Mouse (Mus musculus): ENCODE measurements around the gene Sh2b2. TPM values are rescaled to one million over a fixed set of nuclear protein-coding genes. Genes with fewer than 3 reads are reported as not detected.

Sh2b2 gene
- polyA plus RNA-seq, 1 experiment from 2014 or later, result 30.3 TPM

Other genes with a start within 250 kb of the Sh2b2 start
- not detected in 2 replicates for gene Upk3b, start 208.1 kb downstream of the Sh2b2 start, polyA plus RNA-seq (2015; fragmentation: Nextera tagmentation; extraction: Ambion mirVana)
- gene Upk3bl, start 192.1 kb downstream of the Sh2b2 start, polyA plus RNA-seq (2015; fragmentation: Nextera tagmentation; extraction: Ambion mirVana), result not detected in 2 replicates
- 5.9 and 9.1 TPM in 2 replicates for gene Rasa4, start 162.6 kb downstream of the Sh2b2 start, polyA plus RNA-seq (2015; fragmentation: Nextera tagmentation; extraction: Ambion mirVana)
- gene Polr2j, start 129.9 kb downstream of the Sh2b2 start, polyA plus RNA-seq (2015; fragmentation: Nextera tagmentation; extraction: Ambion mirVana), result 214 and 228 TPM in 2 replicates
- gene Lrwd1, start 110.5 kb downstream of the Sh2b2 start, polyA plus RNA-seq (2015; fragmentation: Nextera tagmentation; extraction: Ambion mirVana), result 32.1 and 32.7 TPM in 2 replicates
- 18.0 and 19.4 TPM in 2 replicates for gene Alkbh4, start 110.4 kb downstream of the Sh2b2 start, polyA plus RNA-seq (2015; fragmentation: Nextera tagmentation; extraction: Ambion mirVana)
- gene Orai2, start 75.8 kb downstream of the Sh2b2 start, polyA plus RNA-seq (2015; fragmentation: Nextera tagmentation; extraction: Ambion mirVana), result 41.1 and 44.2 TPM in 2 replicates
- 54.0 and 63.0 TPM in 2 replicates for gene Prkrip1, start 47.6 kb downstream of the Sh2b2 start, polyA plus RNA-seq (2015; fragmentation: Nextera tagmentation; extraction: Ambion mirVana)

Data from forebrain, embryonic 16.5 days (tissue).